Mouse (Mus musculus): ENCODE data around the gene Mettl13.

DNA sequence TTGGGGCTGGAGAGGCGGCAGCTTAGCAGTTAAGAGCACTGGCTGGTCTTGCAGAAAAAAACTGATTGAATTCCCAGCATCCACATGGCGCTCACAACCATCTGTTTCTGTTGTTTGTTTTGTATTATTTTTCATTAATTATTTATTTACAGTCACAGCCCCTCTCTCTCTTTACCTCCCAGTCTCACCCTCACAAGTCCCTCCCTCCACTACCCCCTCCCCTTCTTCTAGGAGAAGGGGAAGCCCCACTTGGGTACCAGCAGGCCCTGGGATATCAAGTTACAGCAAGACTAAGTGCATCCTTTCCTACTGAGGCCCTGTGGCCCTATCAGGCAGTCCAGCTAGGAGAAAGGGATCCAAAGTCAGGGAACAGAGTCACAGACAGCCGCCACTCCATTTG, 19.0 kb upstream of the Mettl13 start:
- no peak for TF ChIP-seq CEBPB (IDR thresholded peaks at IDR 0.05; ENCODE audit: low read depth)
- no peak for TF ChIP-seq MYOD1 (IDR thresholded peaks at IDR 0.05; ENCODE audit: control insufficient read depth, insufficient read length, low read depth)
- no peak for TF ChIP-seq CTCF (IDR thresholded peaks at IDR 0.05; ENCODE audit: control insufficient read depth, insufficient read depth, insufficient read length)
- no peak for TF ChIP-seq MYOG (IDR thresholded peaks at IDR 0.05; ENCODE audit: control insufficient read depth, extremely low read depth, insufficient read length)
- TF ChIP-seq USF1 (IDR thresholded peaks at IDR 0.05; ENCODE audit: low read depth): no peak
- TF ChIP-seq MAX (IDR thresholded peaks at IDR 0.05): no peak
- no peak for TF ChIP-seq FOSL1 (IDR thresholded peaks at IDR 0.05; ENCODE audit: insufficient read depth, low read length, poor library complexity, severe bottlenecking)
